Mouse (Mus musculus) heart, embryonic 14.5 days (tissue): ENCODE measurements around the gene Acot3. TPM values are rescaled to one million over a fixed set of nuclear protein-coding genes. Genes with fewer than 3 reads are reported as not detected.
"Not testable (repeated sequence)": the region's sequence is repeated elsewhere in the genome, so short reads cannot be mapped to it uniquely, and the experiment has no call there.

ENCODE experiments used
- ATAC-seq: fragments of 200-750 bp; cut with Nextera tagmentation; 2 replicates; pipeline ENCODE4 v1.8.0; 2017; ENCODE audit warnings: low read depth, moderate TSS enrichment; ENCODE audit not compliant: insufficient number of reproducible peaks, insufficient read depth, low FRiP score
- H3K27ac ChIP-seq, 2 experiments: fragments of 200-500 bp in 1 of 2; fragments of 300-500 bp in 1 of 2; sonication (generic) in 1 of 2; replicated peaks in 1 of 2; 2 replicates each; pipeline ENCODE4 v1.5.1; 2012 to 2014; ENCODE audit warnings: low read depth in 2 of 2, low read length in 2 of 2, control low read depth in 1 of 2, mild to moderate bottlenecking in 1 of 2, mixed read lengths in 1 of 2; ENCODE audit not compliant: control insufficient read depth in 1 of 2, insufficient read depth in 1 of 2
- H3K27me3 ChIP-seq: fragments of 300-500 bp; sonication (generic); 2 replicates; pipeline ENCODE4 v1.6.1; 2014; ENCODE audit warnings: mild to moderate bottlenecking, low read length, control low read depth; ENCODE audit not compliant: control insufficient read depth, insufficient read depth
- H3K36me3 ChIP-seq: fragments of 300-500 bp; sonication (generic); 2 replicates; pipeline ENCODE4 v1.6.1; 2014; ENCODE audit warnings: mild to moderate bottlenecking, control low read depth, low read length, mixed read lengths; ENCODE audit not compliant: control insufficient read depth, insufficient read depth
- H3K4me1 ChIP-seq, 2 experiments: fragments of 200-500 bp in 1 of 2; fragments of 300-500 bp in 1 of 2; sonication (generic) in 1 of 2; 2 replicates each; pipeline ENCODE4 v1.6.1; 2012 to 2014; ENCODE audit warnings: low read length in 2 of 2, control low read depth in 1 of 2, mixed read lengths in 1 of 2; ENCODE audit not compliant: control insufficient read depth in 2 of 2, insufficient read depth in 2 of 2
- H3K4me2 ChIP-seq: fragments of 300-500 bp; sonication (generic); 2 replicates; pipeline ENCODE4 v1.6.1; 2014; ENCODE audit warnings: mild to moderate bottlenecking, low read length
- H3K4me3 ChIP-seq, 2 experiments: fragments of 200-500 bp in 1 of 2; fragments of 300-500 bp in 1 of 2; sonication (generic) in 1 of 2; 2 replicates each; pipeline ENCODE4 v1.5.1; 2012 to 2014; ENCODE audit warnings: low read length in 2 of 2, mild to moderate bottlenecking in 2 of 2, control low read depth in 1 of 2, low read depth in 1 of 2, moderate library complexity in 1 of 2; ENCODE audit not compliant: control insufficient read depth in 1 of 2, insufficient read depth in 1 of 2
- H3K9ac ChIP-seq: fragments of 300-500 bp; sonication (generic); 2 replicates; pipeline ENCODE4 v1.6.1; 2014; ENCODE audit warnings: mild to moderate bottlenecking, low read length
- H3K9me3 ChIP-seq: fragments of 300-500 bp; sonication (generic); 2 replicates; pipeline ENCODE4 v1.6.1; 2016; ENCODE audit warnings: low read length, control low read depth; ENCODE audit not compliant: control insufficient read depth
- WGBS: fragments of 180-500 bp; shearing (Covaris S2); extraction: QIAGEN DNeasy Blood & Tissue Kit; methylation state at CpG from one replicate; pipeline ENCODE4 v1.1.7; 2014; 5-methylcytosine and 5-hydroxymethylcytosine counted together
- polyA plus RNA-seq: library from polyadenylated mRNA; unstranded; fragments of >200 nt; fragmentation: Nextera tagmentation; extraction: Ambion mirVana; gene quantifications from 2 replicates; pipeline ENCODE4 v1.2.1, GENCODE M21; 2014

Gene Acot3
- polyA plus RNA-seq, 1 experiment from 2014 or later: 0.72 TPM

GRCm38 (mm10) chr12:84046906-84047305 lies 5.0 kb upstream of the Acot3 start:
- Histone ChIP-seq H3K4me2 (no peak overlapping the region), H3K36me3 (no peaks in the 10 kb centered on the region), H3K4me3 (no peak overlapping the region), H3K4me1 (no peaks in the 10 kb centered on the region), H3K9ac (no peak overlapping the region), H3K27me3 (no peaks in the 10 kb centered on the region), H3K27ac (no peak overlapping the region), H3K9me3 (peaks cover 6% of the 10 kb centered on the region)
- WGBS: 85% methylated on average over 1 of the region's 1 CpGs
- ATAC-seq: no peak

GRCm38 (mm10) chr12:84050744-84051143 lies 1.2 kb upstream of the Acot3 start:
- not testable (repeated sequence) for H3K9me3 ChIP-seq, H3K27ac ChIP-seq, H3K9ac ChIP-seq, H3K4me2 ChIP-seq, H3K4me3 ChIP-seq, H3K4me1 ChIP-seq, ATAC-seq, H3K36me3 ChIP-seq
- 83% methylated on average over 5 of the region's 5 CpGs for WGBS
- H3K27me3 ChIP-seq: peaks cover 14% of the 10 kb centered on the region; the same call in 1 of the 2 replicates

- no peak for ATAC-seq
- peaks cover 14% of the 10 kb centered on the region; the same call in 1 of the 2 replicates for H3K27me3 ChIP-seq
- H3K4me1 ChIP-seq: no peaks in the 10 kb centered on the region; a peak in 1 of 4 replicates
- H3K4me3 ChIP-seq: no peak overlapping the region
- H3K9me3 ChIP-seq: peaks cover 6% of the 10 kb centered on the region
- no peak overlapping the region for H3K9ac ChIP-seq
- 0 out of 2 replicates have a peak overlapping the region, but pooled peaks have one; percentile 91 for H3K4me2 ChIP-seq
- no peaks in the 10 kb centered on the region for H3K36me3 ChIP-seq
- no peak overlapping the region for H3K27ac ChIP-seq
- 91% methylated on average over 7 of the region's 7 CpGs for whole genome bisulfite sequencing
Measured at GRCm38 (mm10) chr12:84052609-84053008, 665 bp downstream of the Acot3 start.

GRCm38 (mm10) chr12:84053173-84053572 lies 1.2 kb downstream of the Acot3 start:
- 5% methylated on average over 16 of the region's 16 CpGs for WGBS
- peaks cover 14% of the 10 kb centered on the region; the same call in 1 of the 2 replicates for H3K27me3 ChIP-seq
- no peak for ATAC-seq
- H3K4me1 ChIP-seq: no peaks in the 10 kb centered on the region; a peak in 1 of 4 replicates
- peak overlapping the region; percentile 91 for H3K4me2 ChIP-seq
- no peaks in the 10 kb centered on the region for H3K36me3 ChIP-seq
- H3K9ac ChIP-seq: peak overlapping the region; percentile 61
- peaks cover 4% of the 10 kb centered on the region for H3K9me3 ChIP-seq
- no peak overlapping the region for H3K27ac ChIP-seq
- peak overlapping the region; percentile 36 to 47 for H3K4me3 ChIP-seq

GRCm38 (mm10) chr12:84053679-84054391 lies 1.9 kb downstream of the Acot3 start:
- Histone ChIP-seq H3K4me2 (peak overlapping the region; percentile 91), H3K9me3 (no peaks in the 10 kb centered on the region), H3K36me3 (no peaks in the 10 kb centered on the region), H3K4me1 (no peaks in the 10 kb centered on the region; a peak in 1 of 4 replicates), H3K4me3 (peak overlapping the region; percentile 36 to 47), H3K27ac (no peak overlapping the region), H3K27me3 (peaks cover 14% of the 10 kb centered on the region; the same call in 1 of the 2 replicates), H3K9ac (peak overlapping the region; percentile 61)
- 2% methylated on average over 35 of the region's 46 CpGs for WGBS
- ATAC-seq: no peak

GRCm38 (mm10) chr12:84060946-84061345 lies 9.0 kb downstream of the Acot3 start:
- H3K4me2 ChIP-seq: no peak overlapping the region
- H3K36me3 ChIP-seq: no peaks in the 10 kb centered on the region
- no peaks in the 10 kb centered on the region for H3K4me1 ChIP-seq
- no peak overlapping the region for H3K27ac ChIP-seq
- H3K27me3 ChIP-seq: peaks cover 4% of the 10 kb centered on the region
- ATAC-seq: no peak
- no peak overlapping the region for H3K4me3 ChIP-seq
- H3K9ac ChIP-seq: no peak overlapping the region
- H3K9me3 ChIP-seq: 0 out of 2 replicates have a peak, but pooled peaks cover 2% of the 10 kb centered on the region
- WGBS: 23% methylated on average over 2 of the region's 2 CpGs

GRCm38 (mm10) chr12:84062336-84062735 lies 10.4 kb downstream of the Acot3 start:
- H3K27me3 ChIP-seq: peaks cover 11% of the 10 kb centered on the region
- no peaks in the 10 kb centered on the region for H3K4me1 ChIP-seq
- H3K27ac ChIP-seq: no peak overlapping the region
- H3K9me3 ChIP-seq: 0 out of 2 replicates have a peak, but pooled peaks cover 2% of the 10 kb centered on the region
- ATAC-seq: no peak
- H3K4me2 ChIP-seq: no peak overlapping the region
- no peaks in the 10 kb centered on the region for H3K36me3 ChIP-seq
- H3K4me3 ChIP-seq: no peak overlapping the region
- no peak overlapping the region for H3K9ac ChIP-seq
- WGBS: 88% methylated on average over 20 of the region's 20 CpGs
